Mouse (Mus musculus) forebrain, embryonic 14.5 days (tissue): ENCODE results near the gene Plin3. TPM values are rescaled to one million over a fixed set of nuclear protein-coding genes. Genes with fewer than 3 reads are reported as not detected.

Source experiments
- ATAC-seq: fragments of 200-750 bp; cut with Nextera tagmentation; 2 replicates; pipeline ENCODE4 v1.8.0; 2017; ENCODE audit warnings: mild to moderate bottlenecking, moderate library complexity
- DNase-seq: peaks from one replicate; pipeline ENCODE4 v3.0.0-alpha.2; 2015; ENCODE audit warnings: low spot score
- H3K27ac ChIP-seq: fragments of 300-500 bp; sonication (generic); 2 replicates; pipeline ENCODE4 v1.5.1; 2014; ENCODE audit warnings: low read depth, mild to moderate bottlenecking, control low read depth, low read length, moderate library complexity
- H3K27me3 ChIP-seq: fragments of 300-500 bp; sonication (generic); replicated peaks from 2 replicates; pipeline ENCODE4 v1.6.1; 2014; ENCODE audit warnings: low read length, control low read depth, mixed read lengths; ENCODE audit not compliant: control insufficient read depth, insufficient read depth
- H3K36me3 ChIP-seq: fragments of 300-500 bp; sonication (generic); 2 replicates; pipeline ENCODE4 v1.6.1; 2014; ENCODE audit warnings: low read length, control low read depth; ENCODE audit not compliant: control insufficient read depth, insufficient read depth
- H3K4me1 ChIP-seq: fragments of 300-500 bp; sonication (generic); 2 replicates; pipeline ENCODE4 v1.6.1; 2014; ENCODE audit warnings: antibody characterized with exemption, low read length, control low read depth; ENCODE audit not compliant: control insufficient read depth, insufficient read depth
- H3K4me2 ChIP-seq: fragments of 300-500 bp; sonication (generic); 2 replicates; pipeline ENCODE4 v1.6.1; 2014; ENCODE audit warnings: mild to moderate bottlenecking, control low read depth, low read length
- H3K4me3 ChIP-seq: fragments of 300-500 bp; sonication (generic); 2 replicates; pipeline ENCODE4 v1.5.1; 2014; ENCODE audit warnings: low read depth, low read length, control low read depth
- H3K9ac ChIP-seq: fragments of 300-500 bp; sonication (generic); 2 replicates; pipeline ENCODE4 v1.6.1; 2014; ENCODE audit warnings: mild to moderate bottlenecking, low read length, control low read depth, moderate library complexity
- H3K9me3 ChIP-seq: fragments of 300-500 bp; sonication (generic); replicated peaks from 2 replicates; pipeline ENCODE4 v1.6.1; 2016; ENCODE audit warnings: low read length, control low read depth, mixed read lengths; ENCODE audit not compliant: control insufficient read depth
- WGBS: fragments of 180-500 bp; shearing (Covaris S2); extraction: QIAGEN DNeasy Blood & Tissue Kit; methylation state at CpG from one replicate; pipeline ENCODE4 v1.1.7; 2014; 5-methylcytosine and 5-hydroxymethylcytosine counted together
- polyA plus RNA-seq: library from polyadenylated mRNA; unstranded; fragments of >200 nt; fragmentation: Nextera tagmentation; extraction: Ambion mirVana; gene quantifications from 2 replicates; pipeline ENCODE4 v1.2.1, GENCODE M21; 2014

Gene Plin3
- polyA plus RNA-seq, 1 experiment from 2014 or later, result 17.8 TPM

- Histone ChIP-seq H3K4me3 (no peak overlapping the region), H3K4me1 (no peaks in the 10 kb centered on the region; the same call in 1 of the 2 replicates), H3K27ac (no peak overlapping the region), H3K9me3 (no peaks in the 10 kb centered on the region), H3K27me3 (no peaks in the 10 kb centered on the region), H3K36me3 (no peaks in the 10 kb centered on the region), H3K4me2 (no peak overlapping the region), H3K9ac (no peak overlapping the region)
- DNase-seq, result no peak
- no peak for ATAC-seq
- WGBS, result 88% methylated on average over 7 of the region's 7 CpGs
Observed at GRCm38 (mm10) chr17:56273482-56273881, 19.2 kb downstream of the Plin3 start.

- Histone ChIP-seq H3K9me3 (no peaks in the 10 kb centered on the region), H3K27me3 (no peaks in the 10 kb centered on the region), H3K4me1 (no peaks in the 10 kb centered on the region; the same call in 1 of the 2 replicates), H3K36me3 (no peaks in the 10 kb centered on the region), H3K9ac (no peak overlapping the region), H3K4me3 (no peak overlapping the region), H3K27ac (no peak overlapping the region), H3K4me2 (no peak overlapping the region)
- ATAC-seq, result no peak
- no peak for DNase-seq
- 79% methylated on average over 3 of the region's 3 CpGs for WGBS
Observed at GRCm38 (mm10) chr17:56272644-56273043, 20.0 kb downstream of the Plin3 start.

- H3K27ac ChIP-seq, result no peak overlapping the region
- H3K27me3 ChIP-seq, result no peaks in the 10 kb centered on the region
- no peak overlapping the region for H3K4me3 ChIP-seq
- 89% methylated on average over 12 of the region's 12 CpGs for WGBS
- ATAC-seq, result no peak
- no peak overlapping the region for H3K4me2 ChIP-seq
- H3K9ac ChIP-seq, result no peak overlapping the region
- no peaks in the 10 kb centered on the region for H3K36me3 ChIP-seq
- no peaks in the 10 kb centered on the region for H3K9me3 ChIP-seq
- DNase-seq, result no peak
- H3K4me1 ChIP-seq, result no peaks in the 10 kb centered on the region
Observed at GRCm38 (mm10) chr17:56271609-56272253, 20.9 kb downstream of the Plin3 start.

- Histone ChIP-seq H3K9ac (peak overlapping the region; percentile 5; the same call in 1 of the 2 replicates), H3K27ac (no peak overlapping the region), H3K4me2 (peak overlapping the region; percentile 42), H3K9me3 (no peaks in the 10 kb centered on the region), H3K36me3 (peaks cover 7% of the 10 kb centered on the region; the same call in 1 of the 2 replicates), H3K27me3 (no peaks in the 10 kb centered on the region), H3K4me1 (no peaks in the 10 kb centered on the region), H3K4me3 (peak overlapping the region; percentile 21; the same call in 1 of the 2 replicates)
- 74% methylated on average over 3 of the region's 3 CpGs for WGBS
- ATAC-seq (peak; percentile 14; the same call in 1 of the 2 replicates), DNase-seq (no peak)
Observed at GRCm38 (mm10) chr17:56269741-56270140, 22.9 kb downstream of the Plin3 start.

- Histone ChIP-seq H3K27ac (0 out of 2 replicates have a peak overlapping the region, but pooled peaks have one; percentile 15), H3K9me3 (no peaks in the 10 kb centered on the region), H3K9ac (peak overlapping the region; percentile 40), H3K4me3 (peak overlapping the region; percentile 21), H3K4me2 (peak overlapping the region; percentile 42), H3K36me3 (peaks cover 8% of the 10 kb centered on the region; the same call in 1 of the 2 replicates), H3K27me3 (no peaks in the 10 kb centered on the region), H3K4me1 (no peaks in the 10 kb centered on the region)
- DNase-seq (peak; percentile 93), ATAC-seq (peak; percentile 87)
- 23% methylated on average over 12 of the region's 12 CpGs for WGBS
Observed at GRCm38 (mm10) chr17:56269153-56269630, 23.5 kb downstream of the Plin3 start.

- ATAC-seq (no peak), DNase-seq (no peak)
- no peak overlapping the region for H3K4me3 ChIP-seq
- H3K9me3 ChIP-seq, result no peaks in the 10 kb centered on the region
- H3K36me3 ChIP-seq, result peaks cover 29% of the 10 kb centered on the region
- no peaks in the 10 kb centered on the region for H3K4me1 ChIP-seq
- no peak overlapping the region for H3K4me2 ChIP-seq
- H3K27me3 ChIP-seq, result no peaks in the 10 kb centered on the region
- WGBS, result 63% methylated on average over 3 of the region's 3 CpGs
- no peak overlapping the region for H3K27ac ChIP-seq
- no peak overlapping the region for H3K9ac ChIP-seq
Observed at GRCm38 (mm10) chr17:56266271-56266670, 26.4 kb downstream of the Plin3 start.

- Histone ChIP-seq H3K9me3 (no peaks in the 10 kb centered on the region), H3K4me1 (no peaks in the 10 kb centered on the region), H3K9ac (no peak overlapping the region), H3K36me3 (peaks cover 33% of the 10 kb centered on the region), H3K27ac (no peak overlapping the region), H3K27me3 (no peaks in the 10 kb centered on the region), H3K4me2 (no peak overlapping the region), H3K4me3 (no peak overlapping the region)
- WGBS, result 91% methylated on average over 3 of the region's 3 CpGs
- ATAC-seq, result no peak
- DNase-seq, result no peak
Observed at GRCm38 (mm10) chr17:56265869-56266268, 26.8 kb downstream of the Plin3 start.

- Histone ChIP-seq H3K36me3 (peaks cover 41% of the 10 kb centered on the region), H3K27me3 (no peaks in the 10 kb centered on the region), H3K4me2 (no peak overlapping the region), H3K4me3 (no peak overlapping the region), H3K27ac (no peak overlapping the region), H3K9me3 (no peaks in the 10 kb centered on the region), H3K4me1 (no peaks in the 10 kb centered on the region), H3K9ac (no peak overlapping the region)
- no peak for ATAC-seq
- WGBS, result 98% methylated on average over 4 of the region's 4 CpGs
- no peak for DNase-seq
Observed at GRCm38 (mm10) chr17:56265011-56265410, 27.7 kb downstream of the Plin3 start.

GRCm38 (mm10) chr17:56264020-56264419, 28.7 kb downstream of the Plin3 start:
- Histone ChIP-seq H3K4me2 (no peak overlapping the region), H3K36me3 (peaks cover 51% of the 10 kb centered on the region), H3K9ac (no peak overlapping the region), H3K4me1 (no peaks in the 10 kb centered on the region; the same call in 1 of the 2 replicates), H3K4me3 (no peak overlapping the region), H3K27me3 (no peaks in the 10 kb centered on the region), H3K27ac (no peak overlapping the region), H3K9me3 (no peaks in the 10 kb centered on the region)
- peak; percentile 73; the same call in 1 of the 2 replicates for ATAC-seq
- 18% methylated on average over 8 of the region's 8 CpGs for WGBS
- peak; percentile 86 for DNase-seq
